Mouse (Mus musculus) brain, embryonic 14.5 days (tissue): Measurements from ENCODE around the gene Zscan25. TPM values are rescaled to one million over a fixed set of nuclear protein-coding genes. Genes with fewer than 3 reads are reported as not detected.
"Not testable (repeated sequence)": the region's sequence is repeated elsewhere in the genome, so short reads cannot be mapped to it uniquely, and the experiment has no call there.

Experiments used
- DNase-seq: peaks from one replicate; pipeline ENCODE4 v3.0.0-alpha.2; 2011; ENCODE audit warnings: low read depth
- CTCF ChIP-seq: fragments of 200-500 bp; IDR thresholded peaks from 2 replicates; pipeline ENCODE4 v1.5.1; 2012; ENCODE audit warnings: inconsistent platforms, mild to moderate bottlenecking, moderate library complexity, borderline replicate concordance; ENCODE audit not compliant: insufficient read depth, insufficient read length; ENCODE audit errors: extremely low read depth
- POLR2A ChIP-seq: fragments of 200-500 bp; IDR thresholded peaks from 2 replicates; pipeline ENCODE4 v1.6.1; 2012; ENCODE audit warnings: mild to moderate bottlenecking, inconsistent platforms, borderline replicate concordance; ENCODE audit not compliant: poor library complexity, insufficient read depth, insufficient read length, severe bottlenecking; ENCODE audit errors: extremely low read depth
- polyA plus RNA-seq: library from polyadenylated mRNA; depleted of rRNA; stranded (reverse); fragments of >200 nt; gene quantifications from 2 replicates; pipeline ENCODE4 v1.2.3, GENCODE M21; 2012; rRNA removed

The Zscan25 gene
- polyA plus RNA-seq, 1 experiment, result 20.4 TPM

GRCm38 (mm10) chr5:145302424-145302823, 22.1 kb downstream of the Zscan25 start:
- no peak for DNase-seq
- TF ChIP-seq POLR2A (no peak), CTCF (no peak)

- not testable (repeated sequence) for DNase-seq
Measured at GRCm38 (mm10) chr5:145306953-145307352, 26.7 kb downstream of the Zscan25 start.

GRCm38 (mm10) chr5:145307811-145308210, 27.5 kb downstream of the Zscan25 start:
- DNase-seq, result not testable (repeated sequence)

- DNase-seq, result no peak
- TF ChIP-seq POLR2A (no peak), CTCF (no peak)
Measured at GRCm38 (mm10) chr5:145313845-145314244, 33.5 kb downstream of the Zscan25 start.

GRCm38 (mm10) chr5:145317141-145317540, 36.8 kb downstream of the Zscan25 start:
- no peak for TF ChIP-seq POLR2A
- TF ChIP-seq CTCF, result no peak
- no peak for DNase-seq

GRCm38 (mm10) chr5:145338756-145339155, 58.5 kb downstream of the Zscan25 start:
- not testable (repeated sequence) for DNase-seq

Other genes starting within 250 kb of the Zscan25 start
- not detected in 2 replicates for gene Gm4871, start 247.7 kb upstream of the Zscan25 start, polyA plus RNA-seq
- not detected in 2 replicates for gene 1700018F24Rik, start 237.5 kb upstream of the Zscan25 start, polyA plus RNA-seq
- gene Arpc1a, start 196.7 kb upstream of the Zscan25 start, polyA plus RNA-seq, result 260 and 261 TPM in 2 replicates
- not detected in 2 replicates for gene Kpna7, start 196.5 kb upstream of the Zscan25 start, polyA plus RNA-seq
- 57.3 and 67.2 TPM in 2 replicates for gene Arpc1b, start 166.3 kb upstream of the Zscan25 start, polyA plus RNA-seq
- gene Pdap1, start 140.3 kb upstream of the Zscan25 start, polyA plus RNA-seq, result 73.6 and 112 TPM in 2 replicates
- gene Bud31, start 140.1 kb upstream of the Zscan25 start, polyA plus RNA-seq, result 121 and 148 TPM in 2 replicates
- gene Ptcd1, start 113.4 kb upstream of the Zscan25 start, polyA plus RNA-seq, result 20.3 and 21.3 TPM in 2 replicates
- 72.9 and 96.7 TPM in 2 replicates for gene Cpsf4, start 113.3 kb upstream of the Zscan25 start, polyA plus RNA-seq
- 220 and 254 TPM in 2 replicates for gene Atp5j2, start 88.4 kb upstream of the Zscan25 start, polyA plus RNA-seq
- 5.7 and 6.7 TPM in 2 replicates for gene Zkscan14, start 78.6 kb upstream of the Zscan25 start, polyA plus RNA-seq
- gene Zkscan5, start 75.9 kb upstream of the Zscan25 start, polyA plus RNA-seq, result 9.3 and 12.3 TPM in 2 replicates
- 20.9 and 21.4 TPM in 2 replicates for gene Zfp655, start 48.8 kb upstream of the Zscan25 start, polyA plus RNA-seq
- gene Cyp3a57, start 64.8 kb downstream of the Zscan25 start, polyA plus RNA-seq, result not detected in 2 replicates
- not detected in 2 replicates for gene Cyp3a16, start 189.2 kb downstream of the Zscan25 start, polyA plus RNA-seq